Mouse (Mus musculus) mature B cell (primary cell): ENCODE measurements around the gene Cblc.

ENCODE experiments used
- in situ Hi-C: fragments of 300-500 bp; cut with MboI; formaldehyde crosslinking; loops from 2 replicates; pipeline ENCODE4 v1.14.3; 2019

Cblc gene

DNA sequence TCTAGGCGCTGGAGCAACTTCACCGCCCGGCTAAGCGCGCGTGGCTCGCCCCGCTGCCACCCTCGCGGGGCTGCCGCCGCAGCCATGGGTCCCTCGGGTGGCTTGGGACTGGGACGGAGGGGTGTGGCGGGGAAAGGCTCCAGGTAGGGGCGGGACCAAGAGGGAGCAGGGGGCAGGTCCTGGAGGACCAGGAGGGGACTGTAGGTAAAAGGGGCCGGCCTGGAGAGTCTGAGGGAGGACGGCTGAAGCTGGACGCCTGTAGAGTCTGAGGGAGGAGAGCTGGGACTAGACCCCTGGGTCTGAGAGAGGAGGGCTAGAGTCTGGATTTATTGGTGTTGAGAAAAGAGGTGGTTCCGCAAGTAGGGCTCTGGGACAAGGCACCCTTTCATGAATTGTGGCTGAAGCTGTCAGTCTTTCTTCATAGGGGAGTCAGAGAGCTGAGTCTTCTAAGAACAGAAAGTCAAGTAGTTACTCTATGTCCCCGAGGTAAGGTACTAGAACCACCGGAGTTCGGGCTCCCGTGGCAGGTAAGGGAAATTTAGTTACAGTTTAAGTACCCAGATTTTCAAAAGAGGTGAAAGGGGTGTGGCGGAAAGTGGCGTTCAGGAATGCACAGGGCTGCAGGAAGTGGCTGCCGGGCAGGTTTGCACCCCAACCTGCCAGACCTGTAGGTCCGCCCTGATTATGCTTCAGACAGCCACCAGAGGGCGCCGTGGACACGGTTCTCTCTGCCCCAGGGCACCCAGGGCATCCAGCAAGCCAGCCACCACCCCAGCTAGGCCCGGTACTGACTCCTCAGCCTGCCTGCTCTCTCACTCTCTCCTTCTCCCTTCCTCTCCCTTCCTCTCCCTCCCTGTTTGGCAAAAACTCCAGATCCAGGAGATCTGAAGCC is at the start of gene Cblc:
Gene Cblc, minus strand, starts transcription at position 113 of the 892 bp plus-strand sequence.
- in situ Hi-C loops, result no loop called here

DNA sequence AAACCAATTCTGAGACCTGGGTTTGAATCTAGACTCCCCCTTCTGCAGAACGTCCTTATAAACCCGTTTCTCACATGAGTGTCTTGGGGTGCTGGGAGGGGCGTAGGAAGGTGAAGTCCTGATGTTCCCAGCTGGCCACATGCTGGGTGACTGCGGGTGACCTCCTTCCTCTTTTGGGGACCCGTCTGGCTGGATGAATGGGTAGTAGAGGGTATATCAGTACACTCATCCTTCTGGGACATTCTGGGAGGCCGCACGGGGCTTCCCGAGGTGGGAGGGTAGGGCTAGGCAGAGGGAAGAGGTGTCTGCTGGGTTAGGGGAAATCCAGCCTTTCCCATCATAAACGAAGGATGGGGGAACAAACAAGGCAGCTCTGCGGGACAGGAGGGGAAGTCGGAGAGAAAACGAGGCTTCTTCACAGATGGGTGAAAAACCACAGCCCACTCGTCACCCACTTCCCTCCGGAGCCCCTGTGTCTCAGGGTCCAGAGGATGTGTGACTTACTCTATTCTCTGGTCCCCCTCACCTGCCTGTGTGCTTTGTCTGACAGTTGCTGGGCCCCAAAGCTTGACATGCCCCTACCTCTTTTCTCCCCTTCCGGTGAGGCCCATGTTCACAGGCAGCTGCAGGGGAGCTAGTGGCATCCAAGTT is 48.0 kb upstream of the Cblc start:
- in situ Hi-C loops, result loop anchor here (5.0 kb wide), 1 partner anchor 42 kb away; no protein-coding TSS in a partner anchor

DNA sequence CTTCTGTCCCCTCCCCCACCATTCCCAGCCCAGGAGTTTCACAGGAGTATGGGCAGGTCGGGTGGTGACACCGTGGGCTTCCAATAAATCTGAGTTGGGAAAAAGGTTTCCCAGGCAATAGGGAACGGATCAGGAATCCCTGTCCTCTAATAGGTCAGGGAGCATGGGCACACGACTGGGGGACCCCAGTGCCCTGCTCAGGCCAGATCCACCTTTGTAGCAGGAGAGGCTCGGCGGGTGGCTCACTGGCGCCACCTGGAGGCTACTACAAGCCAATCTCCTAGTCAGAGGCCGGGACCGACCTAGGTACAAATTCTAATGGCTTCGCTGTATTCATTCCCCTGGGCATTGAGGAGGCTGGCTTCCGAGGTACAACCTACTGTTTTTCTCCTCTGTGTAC is 47.0 kb upstream of the Cblc start:
- in situ Hi-C loops, result loop anchor here (5.0 kb wide), 1 partner anchor 41 kb away; no protein-coding TSS in a partner anchor

DNA sequence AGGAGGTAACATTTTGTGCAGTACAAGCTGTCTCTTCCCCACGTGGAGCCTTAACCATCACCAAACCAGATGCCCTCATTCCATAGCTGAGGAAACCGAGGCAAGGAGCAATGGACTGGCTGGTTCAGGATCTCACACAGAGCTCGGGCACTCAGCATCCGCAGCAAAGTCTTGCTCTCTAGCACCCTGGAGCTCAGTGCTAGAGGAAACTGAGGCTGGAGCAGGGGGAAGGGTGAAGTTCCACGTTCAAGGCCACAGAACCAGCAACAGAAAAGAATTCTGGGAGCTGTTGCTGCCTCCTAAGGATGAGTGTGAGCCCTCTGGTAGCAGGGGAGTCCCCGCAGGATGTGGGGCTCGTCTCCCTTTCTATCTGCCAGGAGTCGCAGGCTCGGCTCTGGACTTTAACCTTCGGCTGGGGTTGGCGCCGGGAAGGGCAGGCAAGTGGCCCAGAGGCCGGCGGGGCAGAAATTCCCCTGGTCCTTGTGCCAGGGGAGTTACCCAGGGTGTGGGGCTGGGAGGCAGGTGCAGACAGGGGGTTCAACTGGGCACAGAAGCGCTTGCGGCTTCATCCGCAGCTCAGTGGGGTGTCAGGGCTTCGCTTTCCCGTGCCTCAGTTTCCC is 46.4 kb upstream of the Cblc start:
- in situ Hi-C loops, result loop anchor here (5.0 kb wide), 1 partner anchor 41 kb away; no protein-coding TSS in a partner anchor

DNA sequence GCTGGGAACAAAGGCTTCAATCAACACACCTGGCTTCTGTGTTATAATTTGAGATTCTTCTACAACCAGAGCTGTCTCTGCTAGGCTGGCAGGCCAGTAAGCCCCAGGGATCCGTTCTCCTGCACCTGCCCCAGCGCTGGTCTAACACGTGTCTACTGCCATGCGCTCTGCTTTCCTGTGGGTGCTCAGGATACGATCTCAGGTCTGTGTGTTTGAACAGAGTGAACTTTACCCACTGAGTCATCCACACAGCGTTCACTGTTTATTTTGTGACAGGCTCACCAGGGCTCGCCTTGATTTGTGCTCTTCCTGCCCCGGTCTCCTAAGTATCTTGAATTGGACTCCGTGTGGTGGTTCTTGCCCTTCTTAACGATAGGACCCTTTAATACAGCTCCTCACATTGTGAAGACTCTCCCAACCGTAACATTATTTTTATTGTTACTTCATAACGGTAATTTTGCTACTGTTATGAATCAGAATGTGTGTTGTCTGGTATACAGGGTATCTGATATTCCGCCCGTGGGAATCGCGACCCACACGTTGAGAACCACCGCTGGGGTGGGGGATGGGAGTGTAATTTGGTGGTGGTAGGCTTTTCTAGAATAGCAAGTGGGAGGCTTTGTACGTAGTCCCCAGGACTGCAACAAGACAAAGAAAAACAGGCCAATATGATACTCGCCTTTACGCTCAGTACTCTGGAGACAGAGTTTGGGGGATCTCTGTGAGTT is 45.2 kb upstream of the Cblc start:
- in situ Hi-C loops, result loop anchor here (5.0 kb wide), 1 partner anchor 40 kb away; no protein-coding TSS in a partner anchor

DNA sequence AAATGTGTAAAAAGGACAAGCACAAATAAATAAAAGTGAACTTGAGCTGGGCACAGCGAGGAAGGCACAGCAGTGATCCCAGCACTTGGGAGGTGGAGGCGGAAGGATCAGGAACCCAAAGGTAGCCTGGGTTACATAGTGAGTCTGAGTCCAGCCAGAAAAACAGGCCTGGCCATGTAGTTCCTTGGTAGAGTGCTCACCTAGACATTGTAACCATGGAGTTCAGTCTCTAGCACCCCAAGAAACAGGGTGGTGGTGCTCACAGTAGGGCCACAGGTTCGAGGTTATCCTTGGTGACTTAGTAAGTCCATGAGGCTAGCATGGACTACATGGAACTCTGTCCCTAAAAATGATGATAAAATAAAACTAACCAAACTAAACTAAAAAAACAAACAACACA is 44.3 kb upstream of the Cblc start:
- in situ Hi-C loops, result loop anchor here (5.0 kb wide), 1 partner anchor 39 kb away; no protein-coding TSS in a partner anchor

DNA sequence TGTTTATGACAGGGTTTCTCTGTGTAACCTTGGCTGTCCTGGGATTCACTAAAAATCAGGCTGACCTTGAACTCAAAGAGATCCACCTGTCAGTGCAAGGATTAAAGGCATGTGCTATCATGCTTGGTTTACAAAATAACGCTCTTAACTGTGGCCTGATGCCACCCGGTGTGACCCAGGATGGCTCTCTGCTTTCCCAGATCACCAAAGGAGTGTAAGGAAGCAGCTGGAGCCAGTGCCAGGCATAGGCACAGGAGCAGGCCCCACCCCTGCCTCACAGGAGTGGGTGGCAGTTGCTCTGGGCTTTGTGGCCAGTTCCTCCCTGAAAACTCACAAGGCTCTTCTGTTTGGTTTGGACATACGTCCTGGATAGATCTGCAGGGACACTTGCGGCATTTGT is 43.8 kb upstream of the Cblc start:
- in situ Hi-C loops, result loop anchor here (5.0 kb wide), 1 partner anchor 38 kb away; no protein-coding TSS in a partner anchor

DNA sequence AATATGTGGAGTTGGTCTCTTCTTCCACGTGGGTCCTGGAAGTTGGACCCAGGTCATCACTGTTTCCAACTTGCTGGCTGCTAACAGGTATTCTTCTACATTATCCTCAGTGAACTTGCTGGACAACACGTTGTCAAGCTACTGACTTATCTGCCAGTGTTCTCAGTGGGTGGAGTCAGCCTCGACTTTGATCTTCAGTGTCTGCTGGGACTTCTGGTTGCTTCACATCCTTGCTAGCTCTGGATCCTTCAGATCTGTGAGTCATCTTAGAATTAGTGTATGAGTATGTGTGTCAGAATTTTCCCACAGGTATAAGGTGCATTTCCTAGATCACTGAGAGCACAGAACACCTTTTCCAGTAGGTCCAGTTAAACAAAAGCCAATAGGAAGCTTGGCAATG is 40.2 kb upstream of the Cblc start:
- in situ Hi-C loops, result no loop called here

DNA sequence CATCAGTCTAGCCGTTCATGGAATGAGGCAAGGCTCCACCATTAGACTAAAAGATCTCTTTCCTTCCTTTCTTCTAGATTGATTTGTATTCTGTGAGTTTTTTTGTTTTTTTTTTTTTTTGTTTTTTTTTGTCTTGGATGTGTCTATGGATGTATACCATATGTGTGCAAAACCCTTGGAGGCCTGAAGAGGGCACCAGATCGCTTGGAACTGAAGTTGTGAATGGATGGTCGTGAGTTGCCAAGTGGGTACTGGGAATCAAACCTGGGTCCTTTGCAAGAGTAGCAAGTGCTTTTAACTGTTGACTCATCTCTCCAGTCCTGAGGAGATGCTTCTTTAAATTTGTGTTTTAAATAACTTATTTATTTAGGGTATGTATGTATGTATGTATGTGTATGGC is 37.4 kb upstream of the Cblc start:
- in situ Hi-C loops, result no loop called here

DNA sequence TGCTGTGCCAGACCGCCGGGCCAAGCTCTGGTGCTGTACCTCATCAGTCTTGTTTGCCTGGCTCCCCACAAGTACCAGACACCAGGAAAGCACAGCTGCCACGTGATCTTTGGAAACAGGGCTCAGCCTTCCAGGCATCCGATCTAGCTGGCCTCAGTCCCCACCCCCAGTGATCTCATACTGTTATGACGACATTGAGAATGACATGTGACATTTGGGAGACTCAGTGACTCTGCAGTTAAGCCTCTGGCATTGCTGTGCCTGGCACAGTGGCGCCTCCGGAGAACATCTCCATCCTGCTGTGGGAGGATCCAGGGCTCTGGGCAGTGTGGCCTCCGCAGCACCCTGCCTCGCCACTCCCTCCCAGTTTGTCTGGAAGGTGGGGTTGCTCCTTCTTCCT is 35.2 kb upstream of the Cblc start:
- in situ Hi-C loops, result no loop called here

DNA sequence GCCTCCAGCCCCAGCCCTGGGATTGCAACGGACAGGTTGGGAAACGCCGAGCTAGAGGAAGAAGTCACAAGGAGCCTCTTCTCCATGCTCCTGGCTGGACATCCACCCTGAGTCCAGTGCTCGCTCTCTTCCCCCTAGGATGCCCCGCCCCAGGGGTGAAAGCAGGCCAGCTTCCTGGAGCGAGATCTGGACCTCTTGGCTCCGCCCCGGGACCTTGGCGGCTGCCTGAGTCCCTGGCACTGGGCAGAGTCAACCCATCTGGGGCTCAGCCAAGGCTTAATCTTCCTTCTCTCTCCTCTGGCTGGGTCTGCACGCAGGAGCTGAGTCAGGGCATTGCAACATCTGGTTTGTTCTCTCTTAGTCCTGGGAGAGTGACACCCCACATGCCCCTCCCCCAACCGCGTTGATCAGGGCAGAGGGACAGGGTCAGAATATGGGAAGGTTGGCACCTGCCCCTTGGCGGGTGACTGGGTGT is 34.1 kb upstream of the Cblc start:
- in situ Hi-C loops, result no loop called here

DNA sequence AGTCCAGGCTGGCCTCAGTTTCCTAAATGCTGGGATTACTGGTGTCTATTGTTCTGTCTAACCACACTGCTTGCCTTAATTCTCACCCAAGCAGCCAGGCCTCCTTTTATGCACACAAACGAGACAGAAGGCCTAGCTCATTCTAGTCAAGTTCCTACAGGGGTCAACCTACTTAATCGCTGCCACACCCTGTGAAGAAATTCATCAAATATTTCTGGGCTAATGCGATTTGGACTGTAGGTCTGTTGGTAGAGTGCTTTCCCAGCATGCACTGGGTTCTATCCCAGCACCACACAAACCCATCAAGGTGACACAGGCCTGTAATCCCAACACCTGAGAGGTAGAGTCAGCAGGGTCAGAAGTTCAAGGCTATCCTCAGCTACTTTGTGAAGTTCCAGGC is 33.1 kb upstream of the Cblc start:
- in situ Hi-C loops, result no loop called here

DNA sequence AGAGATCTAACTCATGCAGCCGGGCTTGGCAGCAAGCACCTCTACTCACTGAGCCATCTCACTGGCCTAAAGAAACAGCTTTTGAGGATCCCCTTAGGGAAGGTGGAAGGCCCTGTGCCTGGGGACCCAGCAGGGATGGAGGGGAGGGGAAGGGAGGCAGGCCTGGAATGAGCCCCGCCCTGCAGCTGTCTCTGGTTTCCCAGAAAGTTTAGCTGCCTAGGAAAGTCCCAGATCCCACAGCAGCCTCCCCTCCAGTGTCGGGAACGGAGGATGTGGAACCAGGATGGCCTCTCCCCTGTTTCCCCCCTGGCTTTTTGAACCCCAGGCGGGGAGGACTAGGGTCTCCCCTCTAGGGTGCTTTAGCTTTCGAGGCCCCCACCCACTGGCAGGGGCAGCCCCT is 30.1 kb upstream of the Cblc start:
- in situ Hi-C loops, result no loop called here

DNA sequence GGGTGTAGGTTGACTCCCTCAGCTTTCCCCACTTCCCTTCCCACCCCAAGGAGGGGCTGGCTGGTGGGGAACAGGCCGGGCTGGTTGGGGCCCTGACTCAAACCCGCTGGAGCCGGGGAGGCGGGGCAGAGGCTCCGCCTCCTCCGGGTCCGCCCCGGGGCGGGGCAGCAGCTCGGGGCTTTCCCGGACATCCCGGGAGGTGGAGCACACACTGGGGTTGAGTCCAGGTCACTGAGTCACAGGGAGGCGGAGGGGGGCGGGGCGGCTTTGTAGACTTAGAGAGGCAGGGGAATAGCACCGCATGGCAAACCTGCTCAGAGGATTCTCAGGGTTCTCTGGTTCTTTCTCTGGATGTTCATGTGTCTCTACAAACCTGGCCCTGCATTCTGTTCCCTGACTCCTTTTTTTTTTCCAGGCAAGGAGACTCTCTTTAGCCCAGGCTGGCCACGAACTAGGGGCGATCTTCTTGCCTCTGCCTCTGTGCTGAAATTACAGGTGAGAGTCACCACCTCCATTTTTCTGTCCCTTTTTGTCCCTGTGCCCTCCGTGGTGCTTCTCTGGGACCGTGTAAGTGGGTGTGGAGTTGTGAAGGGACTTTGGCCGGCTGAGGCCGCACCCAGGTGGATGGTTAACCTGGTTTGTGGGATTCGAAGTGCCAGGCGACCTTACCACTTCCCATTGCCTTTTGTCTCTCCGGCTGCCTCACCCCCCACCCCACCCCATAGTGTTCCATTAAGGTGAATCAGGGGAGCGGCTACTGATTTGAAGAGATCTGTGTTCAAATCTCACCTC is 27.8 kb upstream of the Cblc start:
- in situ Hi-C loops, result no loop called here

DNA sequence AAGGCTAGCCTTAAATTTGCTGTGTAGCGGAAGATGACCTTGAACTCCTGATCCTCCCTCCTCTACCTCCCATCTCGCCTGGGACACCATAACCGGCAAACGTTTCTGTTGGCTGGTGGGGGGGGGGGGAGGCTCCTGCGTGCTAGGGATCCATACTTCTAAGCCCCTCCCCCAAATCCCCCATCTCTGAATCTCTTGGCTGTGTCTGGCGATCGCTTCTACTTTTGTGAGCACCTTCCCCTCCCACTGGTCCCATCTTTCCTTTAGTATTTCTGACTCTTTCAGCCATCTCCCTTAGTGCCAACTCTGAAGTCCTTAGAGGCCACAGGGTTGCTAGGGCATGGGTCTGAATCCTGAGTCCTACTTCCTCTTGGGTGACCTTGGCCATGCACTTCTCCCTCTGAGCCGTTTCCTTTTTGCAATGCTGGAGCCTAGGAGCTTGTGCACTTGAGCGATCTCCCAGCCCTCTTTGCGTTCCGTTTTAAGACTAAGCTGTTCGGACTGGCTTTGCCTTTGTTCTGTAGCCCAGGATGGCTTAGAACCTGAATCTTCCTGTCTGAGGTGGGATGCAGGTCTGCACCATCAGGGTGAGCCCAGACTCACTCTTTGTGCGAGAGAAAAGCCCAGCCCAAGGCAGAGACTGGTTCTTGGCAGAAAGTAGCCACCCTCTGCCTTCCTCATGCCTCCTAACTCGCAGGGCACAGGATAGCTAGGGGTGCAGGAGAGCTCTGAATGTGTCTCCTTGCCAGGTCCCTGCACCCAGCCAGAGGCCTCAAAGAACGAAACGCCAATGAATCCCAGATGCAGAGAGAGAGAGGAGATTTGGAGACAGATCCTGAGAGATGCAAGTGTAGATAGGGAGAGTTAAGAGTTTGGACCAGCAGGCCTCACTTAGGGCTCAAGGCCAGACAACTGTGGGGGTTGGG is 26.9 kb upstream of the Cblc start:
- in situ Hi-C loops, result no loop called here

DNA sequence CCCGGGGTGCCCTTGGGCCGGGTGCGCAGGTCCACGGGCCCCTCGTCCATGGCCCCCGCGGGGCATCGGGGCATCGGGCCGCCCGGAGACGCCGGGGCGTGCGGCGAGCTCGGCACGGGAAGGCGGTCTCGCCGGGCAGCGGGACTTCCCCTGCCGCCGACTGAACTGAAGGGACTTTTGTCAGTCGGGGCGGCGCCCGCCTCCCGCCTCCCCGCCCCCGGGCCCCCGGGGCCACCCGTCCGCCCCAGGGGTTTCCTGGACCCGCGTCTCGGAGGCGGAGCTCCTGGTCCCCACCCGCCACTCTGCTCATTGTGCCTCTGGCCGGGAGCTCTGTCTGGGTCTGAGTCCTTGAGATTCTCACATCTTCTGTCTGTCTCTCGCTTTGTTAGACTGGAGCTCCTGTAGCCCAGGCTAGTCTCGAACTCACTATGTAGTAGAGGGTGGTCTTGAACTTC is 26.0 kb upstream of the Cblc start, which contains the start of gene Bcl3:
Gene Bcl3, minus strand, starts transcription at position 167 of the 455 bp plus-strand sequence.
- in situ Hi-C loops, result no loop called here

DNA sequence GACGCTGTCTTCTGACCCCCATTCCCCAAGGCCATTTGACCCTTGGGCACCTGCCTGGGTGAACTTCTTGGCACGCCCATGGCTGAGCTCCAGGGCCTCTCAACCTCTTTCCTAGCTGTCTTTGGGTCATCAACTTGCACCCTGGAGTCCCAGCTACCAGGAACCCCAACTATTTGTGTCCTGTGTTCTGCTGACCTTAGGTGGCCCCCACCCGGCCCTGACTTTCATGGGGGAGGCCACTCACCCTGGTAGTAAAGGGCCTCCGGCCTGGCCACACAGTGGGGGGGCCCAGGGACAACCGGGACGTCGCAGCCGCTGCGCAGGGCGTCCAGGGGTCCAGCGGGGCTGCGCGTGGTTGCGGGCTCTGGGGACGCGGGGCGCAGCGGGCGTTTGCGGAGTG is 25.6 kb upstream of the Cblc start:
- in situ Hi-C loops, result no loop called here

DNA sequence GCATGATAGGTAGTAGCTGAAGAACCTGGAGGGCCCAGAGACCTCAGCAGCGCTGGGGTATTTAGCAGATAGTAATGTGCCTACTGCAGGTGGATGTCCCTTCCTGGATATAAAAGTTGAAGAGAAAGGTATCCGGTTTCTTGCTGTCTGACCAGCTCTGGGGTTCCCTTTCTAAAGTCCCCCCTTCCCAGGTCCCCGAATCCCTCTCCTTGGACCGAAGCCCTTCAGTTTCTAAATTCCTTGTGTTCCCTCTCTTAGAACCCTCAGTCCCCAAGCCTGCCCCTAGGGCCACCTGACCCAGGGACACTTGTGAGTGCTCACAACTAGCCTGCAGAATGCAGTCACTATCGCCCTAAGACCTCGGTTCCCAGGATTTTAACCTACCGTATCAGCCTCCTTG is 25.0 kb upstream of the Cblc start:
- in situ Hi-C loops, result no loop called here

DNA sequence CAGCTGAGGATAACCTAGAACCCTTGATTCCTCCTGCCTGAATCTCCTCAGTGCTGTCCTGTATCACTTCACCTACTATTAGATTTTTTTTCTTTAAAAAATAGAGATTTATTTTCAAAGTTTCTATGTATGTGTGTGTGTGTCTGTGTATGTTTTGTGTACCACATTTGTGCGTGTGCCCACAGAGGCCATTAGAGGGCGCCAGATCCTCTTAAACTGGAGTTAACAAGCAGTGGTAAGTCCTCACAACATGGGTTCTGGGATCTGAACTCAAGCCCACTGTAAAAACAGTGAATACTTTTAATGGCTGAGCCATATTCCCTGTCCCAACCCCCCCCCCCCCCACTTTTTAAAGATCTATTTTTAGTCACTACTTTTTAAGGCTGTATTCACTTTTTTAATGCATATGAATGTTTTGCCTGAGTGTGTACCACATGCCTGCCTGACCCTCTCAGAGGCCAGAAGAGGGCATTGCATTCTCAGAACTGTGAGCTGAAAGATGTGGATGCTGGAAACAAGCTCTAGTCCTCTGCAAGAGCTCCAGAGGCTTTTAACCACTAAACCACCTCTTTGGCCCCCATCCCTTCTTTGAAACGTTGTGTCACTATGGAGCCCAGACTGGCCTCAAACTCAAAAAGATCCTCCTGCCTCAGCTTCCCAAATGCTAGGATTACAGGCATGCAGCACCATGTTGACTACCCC is 23.9 kb upstream of the Cblc start:
- in situ Hi-C loops, result no loop called here
